Mouse (Mus musculus) naive thymus-derived CD4-positive, alpha-beta T cell, adult 2 months (primary cell): Measurements from ENCODE around the gene Pxylp1.

Source experiments
- DNase-seq: peaks from one replicate; pipeline ENCODE4 v3.0.0-alpha.2; 2011; ENCODE audit warnings: low read depth

The Pxylp1 gene

GRCm38 (mm10) chr9:96892546-96892945, at the start of gene Pxylp1:
Gene Pxylp1, minus strand, starts transcription at chr9:96892669.
- no peak for DNase-seq

GRCm38 (mm10) chr9:96938887-96939286, 46.4 kb upstream of the Pxylp1 start:
- DNase-seq = no peak

- DNase-seq = peak; percentile 69
Observed at GRCm38 (mm10) chr9:96936427-96936826, 44.0 kb upstream of the Pxylp1 start.

- DNase-seq = peak; percentile 94
Observed at GRCm38 (mm10) chr9:96935556-96936300, 43.3 kb upstream of the Pxylp1 start.

- no peak for DNase-seq
Observed at GRCm38 (mm10) chr9:96934816-96935215, 42.3 kb upstream of the Pxylp1 start.

- DNase-seq = no peak
Observed at GRCm38 (mm10) chr9:96932751-96933150, 40.3 kb upstream of the Pxylp1 start.

- DNase-seq = no peak
Observed at GRCm38 (mm10) chr9:96923577-96924316, 31.3 kb upstream of the Pxylp1 start.

GRCm38 (mm10) chr9:96923119-96923518, 30.6 kb upstream of the Pxylp1 start:
- DNase-seq = no peak

- peak; percentile 98 for DNase-seq
Observed at GRCm38 (mm10) chr9:96916620-96917538, 24.4 kb upstream of the Pxylp1 start.

- no peak for DNase-seq
Observed at GRCm38 (mm10) chr9:96916076-96916475, 23.6 kb upstream of the Pxylp1 start.

- no peak for DNase-seq
Observed at GRCm38 (mm10) chr9:96914851-96915250, 22.4 kb upstream of the Pxylp1 start.

- peak; percentile 34 for DNase-seq
Observed at GRCm38 (mm10) chr9:96914005-96914404, 21.5 kb upstream of the Pxylp1 start.

- no peak for DNase-seq
Observed at GRCm38 (mm10) chr9:96909503-96909902, 17.0 kb upstream of the Pxylp1 start.

GRCm38 (mm10) chr9:96908737-96909136, 16.3 kb upstream of the Pxylp1 start:
- DNase-seq = no peak

- no peak for DNase-seq
Observed at GRCm38 (mm10) chr9:96904360-96905355, 12.2 kb upstream of the Pxylp1 start.

GRCm38 (mm10) chr9:96899717-96900116, 7.2 kb upstream of the Pxylp1 start:
- DNase-seq = no peak

GRCm38 (mm10) chr9:96899004-96899403, 6.5 kb upstream of the Pxylp1 start:
- no peak for DNase-seq

- DNase-seq = no peak
Observed at GRCm38 (mm10) chr9:96896690-96897089, 4.2 kb upstream of the Pxylp1 start.

GRCm38 (mm10) chr9:96893582-96893981, 1.1 kb upstream of the Pxylp1 start:
- DNase-seq = no peak

GRCm38 (mm10) chr9:96891341-96892330, 833 bp downstream of the Pxylp1 start:
- DNase-seq = no peak
